Mouse (Mus musculus) T-helper 17 cell (primary cell): ENCODE data around the gene Cldn34b3.
"Not testable (repeated sequence)": the region's sequence is repeated elsewhere in the genome, so short reads cannot be mapped to it uniquely, and the experiment has no call there.

ENCODE experiments used
- in situ Hi-C, 2 experiments: fragments of 300-600 bp; cut with MboI, MseI; formaldehyde crosslinking; loops; 1 replicate in 1 of 2; 2 replicates in 1 of 2; pipeline ENCODE4 v1.15.1; 2025; ENCODE audit warnings: high pct_unique_total_duplicates in 2 of 2

Gene Cldn34b3

DNA sequence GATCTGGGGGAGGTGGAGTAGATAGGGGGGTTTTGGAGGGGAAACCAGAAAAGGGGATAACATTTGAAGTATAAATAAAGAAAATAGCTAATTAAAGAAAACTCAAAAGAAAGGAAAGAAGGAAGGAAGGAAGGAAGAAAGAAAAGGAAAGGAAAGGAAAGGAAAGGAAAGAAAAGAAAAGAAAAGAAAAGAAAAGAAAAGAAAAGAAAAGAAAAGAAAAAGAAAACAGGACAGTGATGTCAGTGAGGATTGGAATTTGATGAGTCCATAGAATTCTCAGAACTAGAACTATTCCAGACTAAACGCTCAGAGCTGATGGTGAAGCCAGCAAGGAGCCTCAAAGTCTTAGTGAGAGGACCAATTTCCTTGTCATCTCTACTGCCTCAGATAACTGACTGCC lies at the start of gene Cldn34b3:
TSS of gene Cldn34b3 (plus strand) at position 301 of the 400 bp plus-strand sequence.
- in situ Hi-C loops, result not testable (repeated sequence)
